19 mouse cellular contexts compared by ENCODE assay signal in genomic region chr6:50058596-50058995, GRCm38 (mm10).
"Had no signal": no experiment of that assay in that cellular context is flagged by ENCODE, and none has a peak within 500 bp of the region (broad histone marks: within the 10 kb centered on the region; RNA-seq: fewer than 3 reads in every experiment).

No protein-coding gene starts in this region.

- H3K27me3 ChIP-seq: limb, embryonic 12.5 days; limb, embryonic 15.5 days; liver, embryonic 13.5 days; midbrain, embryonic 12.5 days; midbrain, embryonic 15.5 days; neural tube, embryonic 12.5 days; neural tube, embryonic 15.5 days had no signal

- H3K4me1 ChIP-seq: limb, embryonic 15.5 days; liver, embryonic 13.5 days; midbrain, embryonic 15.5 days had no signal

- H3K9me3 ChIP-seq: limb, embryonic 12.5 days; limb, embryonic 15.5 days; liver, embryonic 13.5 days; midbrain, embryonic 12.5 days; midbrain, embryonic 15.5 days; neural tube, embryonic 12.5 days; neural tube, embryonic 15.5 days had no signal

- H3K4me2 ChIP-seq: limb, embryonic 12.5 days; limb, embryonic 15.5 days; liver, embryonic 13.5 days; midbrain, embryonic 12.5 days; midbrain, embryonic 15.5 days; neural tube, embryonic 12.5 days; neural tube, embryonic 15.5 days had no signal

- ATAC-seq: inflammation-experienced regulatory T-cells, adult 6 months; intestine, embryonic 16.5 days; midbrain, embryonic 15.5 days had no signal

- DNase-seq: left cerebral cortex, postnatal 4 days; liver, embryonic 13.5 days; lung, adult 2 months; lung, postnatal 14 days; lung, postnatal 4 days; right cerebral cortex, adult 18-20 months; right cerebral cortex, postnatal 14 days; right cerebral cortex, postnatal 4 days; thymus, adult 18-20 months; thymus, postnatal 36 days had no signal

- H3K9ac ChIP-seq: limb, embryonic 12.5 days; limb, embryonic 15.5 days; liver, embryonic 13.5 days; midbrain, embryonic 12.5 days; midbrain, embryonic 15.5 days; neural tube, embryonic 12.5 days; neural tube, embryonic 15.5 days had no signal

- H3K4me3 ChIP-seq: limb, embryonic 12.5 days; limb, embryonic 15.5 days; liver, embryonic 13.5 days; midbrain, embryonic 12.5 days; midbrain, embryonic 15.5 days; neural tube, embryonic 12.5 days; neural tube, embryonic 15.5 days had no signal

- H3K36me3 ChIP-seq: limb, embryonic 12.5 days; limb, embryonic 15.5 days; liver, embryonic 13.5 days; midbrain, embryonic 12.5 days; midbrain, embryonic 15.5 days; neural tube, embryonic 12.5 days; neural tube, embryonic 15.5 days had no signal

- H3K27ac ChIP-seq: limb, embryonic 12.5 days; limb, embryonic 15.5 days; liver, embryonic 13.5 days; midbrain, embryonic 12.5 days; midbrain, embryonic 15.5 days; neural tube, embryonic 12.5 days; neural tube, embryonic 15.5 days; stomach, postnatal 0 days had no signal
